Mouse (Mus musculus): ENCODE results near the gene Glra3.

The Glra3 gene

DNA sequence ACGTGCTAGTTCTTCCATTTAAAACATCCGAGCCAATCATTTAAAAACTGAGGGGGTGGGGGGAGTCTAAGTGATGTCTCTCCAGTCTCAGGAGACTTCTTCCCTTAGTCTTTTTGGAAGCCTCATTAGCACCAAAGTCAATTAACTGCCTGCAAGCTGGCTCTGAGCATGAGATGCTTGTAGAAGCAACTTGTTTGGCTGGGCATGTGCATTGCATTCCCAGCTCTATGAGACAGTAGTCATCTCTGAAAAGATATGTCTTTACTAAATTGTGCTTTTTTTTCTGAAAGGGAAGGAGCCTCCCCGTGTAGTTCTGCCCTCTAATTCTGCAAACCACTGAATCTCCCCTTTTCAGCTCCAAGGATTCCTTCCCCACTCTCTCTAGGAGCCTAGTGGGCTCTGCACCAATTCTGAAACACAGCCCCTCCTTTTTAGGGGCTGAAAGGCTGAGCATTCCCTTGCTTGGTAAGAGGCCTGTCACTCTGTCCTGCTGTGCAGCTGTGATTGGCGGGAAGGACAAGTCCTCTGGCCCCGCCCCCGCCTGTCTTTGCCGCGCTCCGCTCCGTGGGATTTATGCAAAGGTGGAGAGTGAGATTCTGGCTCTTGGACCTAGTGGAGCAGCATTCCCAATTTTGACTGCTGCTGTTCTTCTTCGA is at the start of gene Glra3:
Gene Glra3, plus strand, starts transcription at position 591 of the 656 bp plus-strand sequence.
- in situ Hi-C loops (cut with MboI; ENCODE audit: low sequenced_read_pairs), result no loop called here

DNA sequence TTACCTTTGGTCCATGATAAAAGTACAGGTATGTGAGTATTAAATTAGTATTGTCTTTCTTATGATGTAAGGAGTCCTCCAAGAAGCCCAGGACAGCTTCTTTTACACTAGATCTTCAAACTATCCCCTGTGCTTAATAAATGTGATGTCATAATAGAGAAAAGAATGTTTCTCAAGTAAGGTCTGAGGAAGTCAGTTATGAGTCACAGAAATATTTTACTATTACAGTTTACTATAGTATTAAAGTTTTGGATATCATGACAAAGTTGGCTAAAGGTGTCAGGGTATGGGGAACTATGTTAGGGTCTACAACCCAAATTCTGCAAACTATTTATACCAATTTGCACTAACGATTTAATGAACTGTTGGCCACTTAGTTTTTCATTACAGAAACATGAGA is 33.4 kb upstream of the Glra3 start, which contains the start of gene Adam29:
Gene Adam29, minus strand, starts transcription at position 101 of the 400 bp plus-strand sequence.
- in situ Hi-C loops (cut with MboI; ENCODE audit: low sequenced_read_pairs), result no loop called here

DNA sequence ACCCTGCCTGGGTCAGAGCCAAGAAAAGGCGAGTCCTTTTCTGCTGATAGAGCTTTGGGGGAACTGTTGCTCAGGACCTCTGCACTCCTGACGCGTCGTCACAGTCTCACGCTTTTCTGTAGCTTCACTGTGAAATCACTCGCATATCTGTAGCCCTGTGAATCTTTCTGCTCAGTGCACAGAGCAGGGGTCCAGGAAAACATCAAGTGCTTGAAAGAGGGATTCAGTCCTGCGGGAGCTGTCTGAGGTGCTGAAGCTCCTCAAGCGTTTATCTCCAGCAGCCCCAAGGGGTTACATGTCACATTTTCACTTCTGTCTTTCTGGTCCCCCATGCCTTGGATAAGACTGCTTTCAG is 243 bp downstream of the Glra3 start:
- in situ Hi-C loops (cut with MboI; ENCODE audit: low sequenced_read_pairs), result no loop called here

DNA sequence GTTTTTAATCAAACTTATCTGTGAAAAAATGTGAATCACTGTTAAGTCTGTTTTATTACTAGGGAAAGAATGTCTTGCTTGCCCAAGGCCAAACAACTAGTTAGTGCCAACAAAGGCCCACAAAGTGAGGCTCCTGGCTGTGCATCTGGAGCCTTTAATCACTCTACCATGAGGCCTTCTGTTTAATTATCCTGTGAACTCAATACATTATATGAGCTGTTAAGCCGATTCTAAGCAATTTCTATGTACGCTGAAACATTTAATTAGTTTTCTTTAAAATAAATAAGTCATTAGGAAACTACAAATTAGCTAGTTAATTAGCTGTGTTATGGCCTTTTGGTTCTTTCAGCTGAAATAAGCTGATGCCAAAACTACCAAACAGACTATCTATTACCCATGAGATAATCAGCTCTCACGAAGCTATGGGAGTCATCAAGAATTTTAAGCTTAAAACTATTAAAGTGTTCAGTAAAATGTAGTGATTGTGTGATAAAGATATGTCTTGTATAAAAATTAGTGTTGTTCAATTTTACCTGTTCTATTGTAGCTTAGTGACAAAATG is 24.6 kb downstream of the Glra3 start:
- in situ Hi-C loops (cut with MboI; ENCODE audit: low sequenced_read_pairs), result no loop called here

DNA sequence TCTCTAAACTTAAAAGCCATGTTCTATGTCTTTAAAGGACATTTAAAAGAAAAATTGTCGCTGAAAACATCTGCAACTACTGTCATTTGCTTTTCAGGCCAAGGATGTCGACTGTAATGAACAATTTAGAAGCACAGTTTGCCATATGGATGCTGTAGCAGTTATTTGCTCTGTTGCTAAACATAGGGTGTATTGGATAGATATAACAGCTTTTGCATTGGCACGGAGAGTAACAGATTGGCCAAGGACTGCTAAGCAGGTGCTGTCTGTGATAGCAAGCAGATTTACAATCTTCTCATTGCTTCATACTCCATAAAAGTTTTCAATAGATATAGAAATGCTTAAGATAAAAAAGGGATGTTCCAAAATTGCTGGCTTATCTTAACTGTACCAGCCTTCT is 57.6 kb downstream of the Glra3 start:
- in situ Hi-C loops (cut with MboI; ENCODE audit: low sequenced_read_pairs), result no loop called here

DNA sequence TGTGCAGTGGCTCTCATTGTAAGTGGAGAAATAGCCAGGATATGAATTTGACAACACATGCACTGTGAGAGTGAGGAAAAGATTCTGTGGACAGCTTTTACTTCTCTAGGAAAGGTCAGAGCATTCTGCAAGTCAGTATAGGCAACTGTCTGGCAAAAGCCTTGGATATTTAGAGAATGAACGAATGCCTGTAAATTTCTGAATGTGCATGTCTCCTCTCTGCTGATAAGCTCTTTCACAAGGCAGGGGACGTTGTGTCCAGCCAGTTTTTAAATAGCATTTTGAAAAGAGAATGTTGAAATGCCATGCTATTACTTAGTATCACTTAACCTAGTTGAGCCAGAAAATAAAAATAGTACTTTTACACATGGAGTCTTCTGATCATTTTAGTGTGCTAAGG is 114.1 kb downstream of the Glra3 start:
- in situ Hi-C loops (cut with MboI; ENCODE audit: low sequenced_read_pairs), result loop anchor here (25.0 kb wide), 1 partner anchor 433 kb away; no protein-coding TSS in a partner anchor

DNA sequence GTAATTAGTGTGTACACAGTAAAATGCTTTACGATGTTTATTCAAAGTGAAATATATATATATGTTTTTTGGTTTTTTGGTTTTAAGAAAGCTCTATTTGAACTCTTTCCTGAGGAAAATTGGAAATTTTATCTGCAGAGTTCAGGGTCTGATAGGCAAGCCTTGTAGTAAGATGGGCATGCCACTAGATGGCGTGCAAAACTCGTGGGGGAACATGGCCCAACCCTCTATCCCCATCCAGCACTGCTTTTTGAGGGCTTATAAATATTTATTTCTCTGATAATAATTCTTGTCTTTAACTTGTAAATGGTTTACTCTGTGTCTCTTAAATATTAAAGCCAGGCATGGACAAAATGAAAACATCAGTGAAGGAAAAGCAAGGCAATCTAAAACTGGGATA is 122.8 kb downstream of the Glra3 start:
- in situ Hi-C loops (cut with MboI; ENCODE audit: low sequenced_read_pairs), result loop anchor here (25.0 kb wide), 1 partner anchor 424 kb away; no protein-coding TSS in a partner anchor

DNA sequence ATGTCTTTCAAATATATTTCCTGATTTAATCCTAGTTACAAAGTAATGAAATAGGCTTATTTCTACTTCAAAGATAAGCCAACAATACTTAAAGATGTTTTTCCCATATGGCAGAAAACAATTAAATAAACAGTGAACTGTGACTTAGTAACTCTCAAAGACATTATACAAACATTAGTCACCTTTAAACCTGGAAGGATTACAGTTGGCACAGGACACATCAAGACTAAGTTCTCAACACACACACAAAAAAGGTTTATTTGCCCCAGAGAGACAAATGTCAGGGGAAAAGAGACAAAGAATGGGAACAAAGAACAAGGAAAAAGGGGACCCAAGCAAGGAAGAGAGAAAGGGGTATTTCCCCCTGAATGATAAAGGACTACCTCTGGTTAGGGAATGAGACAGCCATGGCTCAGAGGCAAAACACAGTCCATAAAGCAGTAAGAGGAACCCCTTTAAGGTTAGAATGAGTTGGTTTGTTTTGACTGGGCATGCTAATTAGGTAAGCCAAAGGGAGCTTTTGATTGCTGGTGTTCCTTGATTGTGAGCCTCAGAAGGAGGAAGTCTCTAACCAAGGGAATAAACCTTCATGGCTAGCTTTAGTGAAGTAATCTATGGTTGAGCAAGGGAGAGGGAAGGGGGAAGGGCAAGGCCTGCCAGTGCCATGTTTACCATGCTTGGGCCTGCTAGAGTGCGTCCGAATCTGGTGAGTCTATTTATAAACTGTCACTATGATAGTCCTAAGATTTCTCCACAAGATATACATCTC is 130.4 kb downstream of the Glra3 start:
- in situ Hi-C loops (cut with MboI; ENCODE audit: low sequenced_read_pairs), result loop anchor here (25.0 kb wide), 1 partner anchor 417 kb away; no protein-coding TSS in a partner anchor

DNA sequence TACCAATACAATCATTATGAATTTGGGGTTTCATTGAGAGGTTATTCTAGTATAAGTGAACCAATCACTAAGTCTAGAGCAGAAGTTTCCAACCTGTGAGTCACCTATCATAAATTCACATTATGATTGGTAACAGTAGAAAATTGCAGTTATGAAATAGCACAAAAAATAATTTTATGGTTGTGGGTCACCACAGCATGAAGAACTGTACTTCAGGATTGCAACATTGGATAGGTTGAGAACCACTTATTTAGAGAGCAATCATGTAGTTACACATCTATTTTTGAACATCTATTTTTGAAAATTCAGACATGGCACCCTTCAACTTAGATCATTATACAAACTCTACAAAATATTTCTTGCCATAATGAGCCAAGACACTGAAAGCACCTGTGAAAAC is 143.4 kb downstream of the Glra3 start:
- in situ Hi-C loops (cut with MboI; ENCODE audit: low sequenced_read_pairs), result no loop called here

DNA sequence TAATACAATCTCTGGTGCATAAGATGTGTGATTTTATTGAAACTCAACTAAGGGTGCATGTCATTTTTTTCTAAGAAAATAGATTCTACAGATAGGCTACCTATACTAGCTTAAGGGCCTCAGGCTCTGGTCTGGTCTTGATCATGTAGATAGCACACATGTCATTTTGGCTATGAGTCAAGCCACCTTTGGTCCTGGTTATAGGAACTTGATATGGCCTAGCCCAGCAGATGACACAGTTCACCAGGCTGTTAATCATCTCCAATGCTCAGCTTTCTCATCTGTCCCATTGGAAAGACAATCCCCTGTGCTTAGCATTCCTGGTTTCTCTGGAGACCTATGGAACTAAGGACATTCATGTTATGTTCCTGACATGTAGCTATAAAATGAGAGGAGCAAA is 154.1 kb downstream of the Glra3 start:
- in situ Hi-C loops (cut with MboI; ENCODE audit: low sequenced_read_pairs), result no loop called here

DNA sequence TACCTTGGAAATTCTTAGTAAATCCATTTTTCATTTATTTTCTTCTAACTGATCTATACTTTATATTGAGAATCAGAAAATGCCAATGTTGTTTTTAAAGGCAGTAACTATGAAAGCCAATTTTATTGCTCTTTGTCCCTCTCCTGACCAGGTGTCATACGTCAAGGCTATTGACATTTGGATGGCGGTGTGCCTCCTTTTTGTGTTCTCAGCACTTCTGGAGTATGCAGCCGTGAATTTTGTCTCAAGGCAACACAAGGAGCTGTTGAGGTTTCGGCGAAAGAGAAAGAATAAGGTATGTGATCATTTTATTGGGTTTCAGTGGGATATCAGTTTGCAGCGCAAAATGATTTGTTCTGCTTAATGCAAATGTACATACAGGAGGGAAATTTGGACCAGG is 170.0 kb downstream of the Glra3 start:
- in situ Hi-C loops (cut with MboI; ENCODE audit: low sequenced_read_pairs), result no loop called here

DNA sequence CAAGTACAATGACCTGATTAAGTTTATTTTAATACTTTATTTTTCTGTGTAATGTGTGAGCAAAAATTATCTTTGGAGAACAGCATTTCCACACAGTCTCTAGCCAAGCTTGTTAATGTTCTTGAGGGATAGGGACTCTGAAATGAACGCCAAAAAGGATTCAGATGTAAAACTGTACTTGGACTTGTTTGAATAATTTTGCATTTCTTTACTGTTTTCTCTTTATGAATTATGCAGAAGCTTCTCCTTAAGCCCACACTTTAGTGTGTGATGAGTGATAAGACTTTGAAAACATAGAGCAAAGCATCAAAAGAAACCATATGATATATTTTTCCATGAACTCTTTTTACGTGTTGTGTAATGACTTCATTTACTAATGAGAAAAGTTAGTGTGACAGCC is 189.1 kb downstream of the Glra3 start:
- in situ Hi-C loops (cut with MboI; ENCODE audit: low sequenced_read_pairs), result no loop called here

DNA sequence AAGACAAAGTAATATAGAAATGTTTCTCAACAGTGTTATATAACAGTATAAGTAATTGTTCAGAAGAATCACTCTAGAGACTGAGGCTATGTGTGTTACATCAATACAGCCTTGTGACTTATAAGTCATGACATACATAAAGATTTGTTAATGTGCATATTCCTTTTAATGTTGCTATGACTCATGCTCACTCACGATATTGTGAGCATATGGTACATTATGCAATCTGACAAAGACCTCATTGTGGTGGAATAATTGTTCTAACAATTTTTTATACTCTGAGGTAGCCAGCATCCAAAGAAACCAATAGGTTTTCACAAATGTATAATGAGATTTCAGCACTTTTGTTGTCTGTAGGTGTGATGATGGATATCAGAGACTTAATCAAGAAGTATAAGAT is 210.4 kb downstream of the Glra3 start:
- in situ Hi-C loops (cut with MboI; ENCODE audit: low sequenced_read_pairs), result no loop called here

DNA sequence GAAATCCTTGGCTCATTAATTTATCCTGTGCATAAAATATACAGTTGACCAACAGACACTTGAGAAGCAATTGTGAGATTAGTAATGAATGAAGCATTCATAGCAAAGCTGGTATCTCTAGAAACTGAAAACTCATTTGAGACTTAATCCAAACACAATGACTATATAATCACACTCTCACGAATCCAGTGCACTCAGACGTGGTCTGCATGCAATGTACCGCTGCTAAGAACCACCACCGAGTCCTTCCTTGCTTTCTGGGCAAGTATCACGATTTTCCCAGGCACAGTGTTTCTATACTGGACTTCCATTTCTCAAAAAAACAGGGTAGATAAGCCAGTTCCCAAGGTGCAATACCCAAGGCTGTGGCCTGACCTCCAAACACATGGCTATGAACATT is 211.3 kb downstream of the Glra3 start:
- in situ Hi-C loops (cut with MboI; ENCODE audit: low sequenced_read_pairs), result no loop called here

DNA sequence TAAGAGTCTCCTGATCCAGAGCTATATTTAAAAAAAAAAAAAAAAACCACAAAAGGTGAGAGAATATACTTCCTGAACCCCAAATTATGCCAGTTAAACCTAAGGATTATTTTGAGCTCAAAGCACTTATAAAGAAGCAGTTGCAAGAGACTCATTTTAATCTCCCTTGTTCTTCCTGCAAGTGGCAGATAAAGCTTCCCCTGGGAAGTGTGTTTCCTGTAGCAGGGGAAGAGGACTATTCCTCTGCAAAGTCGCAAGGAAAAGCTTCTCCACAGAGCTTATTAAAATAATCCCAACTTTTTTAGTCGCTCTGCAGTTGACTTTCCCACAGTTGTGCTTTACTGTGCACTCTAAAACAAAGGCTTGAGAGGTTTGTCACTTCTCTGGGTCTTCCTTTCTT is 218.7 kb downstream of the Glra3 start:
- in situ Hi-C loops (cut with MboI; ENCODE audit: low sequenced_read_pairs), result no loop called here

Data from CH12F3 (cell line).